Mouse (Mus musculus) small intestine, adult 2 months (tissue): ENCODE results near the gene Erp44. TPM values are rescaled to one million over a fixed set of nuclear protein-coding genes. Genes with fewer than 3 reads are reported as not detected.

Source experiments
- H3K27ac ChIP-seq: fragments of 200-500 bp; 2 replicates; pipeline ENCODE4 v1.5.1; 2012; ENCODE audit warnings: low read depth, low read length, control low read depth, inconsistent platforms; ENCODE audit not compliant: insufficient read depth
- H3K27me3 ChIP-seq: fragments of 200-500 bp; 2 replicates; pipeline ENCODE4 v1.6.1; 2012; ENCODE audit warnings: mild to moderate bottlenecking, moderate library complexity, low read length, inconsistent platforms; ENCODE audit not compliant: control insufficient read depth, insufficient read depth
- H3K36me3 ChIP-seq: fragments of 200-500 bp; 2 replicates; pipeline ENCODE4 v1.6.1; 2012; ENCODE audit warnings: mild to moderate bottlenecking, low read length, control low read depth, inconsistent platforms; ENCODE audit not compliant: control insufficient read depth, insufficient read depth
- H3K4me1 ChIP-seq: fragments of 200-500 bp; 2 replicates; pipeline ENCODE4 v1.6.1; 2012; ENCODE audit warnings: low read length, inconsistent platforms, mixed read lengths; ENCODE audit not compliant: control insufficient read depth, insufficient read depth, insufficient read length
- H3K4me3 ChIP-seq: fragments of 200-500 bp; 2 replicates; pipeline ENCODE4 v1.5.1; 2012; ENCODE audit warnings: low read depth, mild to moderate bottlenecking, control low read depth, inconsistent platforms, low read length, moderate library complexity
- CTCF ChIP-seq: fragments of 200-500 bp; IDR thresholded peaks from 2 replicates; pipeline ENCODE4 v1.5.1; 2012; ENCODE audit warnings: low read depth, mild to moderate bottlenecking, control low read depth, inconsistent platforms, low read length, moderate library complexity, mixed read lengths; ENCODE audit not compliant: insufficient replicate concordance, insufficient read length; ENCODE audit errors: extremely low read depth
- POLR2A ChIP-seq: fragments of 200-500 bp; IDR thresholded peaks from 2 replicates; pipeline ENCODE4 v1.6.1; 2012; ENCODE audit warnings: low read depth, mild to moderate bottlenecking, control low read depth, inconsistent platforms, low read length, moderate library complexity
- WGBS: fragments of 180-500 bp; shearing (Covaris S2); methylation state at CpG from one replicate; pipeline ENCODE4 v1.1.7; 2018; 5-methylcytosine and 5-hydroxymethylcytosine counted together
- polyA plus RNA-seq: library from polyadenylated mRNA; depleted of rRNA; stranded (reverse); fragments of >200 nt; gene quantifications from 2 replicates; pipeline ENCODE4 v1.2.3, GENCODE M21; 2012

The Erp44 gene
- polyA plus RNA-seq, 1 experiment: 6.9 TPM

DNA sequence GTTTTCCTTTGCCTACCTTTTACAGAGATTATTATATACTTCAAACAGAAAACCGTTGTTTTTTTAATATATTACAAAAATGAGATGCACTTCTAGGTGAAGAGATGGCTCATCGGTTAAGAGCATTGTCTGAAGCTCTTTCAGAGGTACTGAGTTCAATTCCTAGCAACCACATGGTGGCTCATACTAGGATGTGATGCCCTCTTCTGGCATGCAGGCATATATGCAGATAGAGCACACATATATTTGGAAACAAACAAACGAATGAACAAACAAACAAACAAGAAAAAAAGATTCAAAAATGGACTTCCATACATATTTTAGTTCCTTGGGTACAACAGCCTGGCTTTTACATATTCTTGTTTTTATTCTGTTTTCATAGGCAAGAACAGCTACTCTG is 81.4 kb downstream of the Erp44 start:
- no peaks in the 10 kb centered on the region for H3K4me1 ChIP-seq
- WGBS: 88% methylated on average over 3 of the region's 3 CpGs
- H3K27me3 ChIP-seq: no peaks in the 10 kb centered on the region
- no peak overlapping the region for H3K4me3 ChIP-seq
- H3K36me3 ChIP-seq: peaks cover 34% of the 10 kb centered on the region
- no peak overlapping the region for H3K27ac ChIP-seq
- TF ChIP-seq CTCF: no peak
- no peak for TF ChIP-seq POLR2A

DNA sequence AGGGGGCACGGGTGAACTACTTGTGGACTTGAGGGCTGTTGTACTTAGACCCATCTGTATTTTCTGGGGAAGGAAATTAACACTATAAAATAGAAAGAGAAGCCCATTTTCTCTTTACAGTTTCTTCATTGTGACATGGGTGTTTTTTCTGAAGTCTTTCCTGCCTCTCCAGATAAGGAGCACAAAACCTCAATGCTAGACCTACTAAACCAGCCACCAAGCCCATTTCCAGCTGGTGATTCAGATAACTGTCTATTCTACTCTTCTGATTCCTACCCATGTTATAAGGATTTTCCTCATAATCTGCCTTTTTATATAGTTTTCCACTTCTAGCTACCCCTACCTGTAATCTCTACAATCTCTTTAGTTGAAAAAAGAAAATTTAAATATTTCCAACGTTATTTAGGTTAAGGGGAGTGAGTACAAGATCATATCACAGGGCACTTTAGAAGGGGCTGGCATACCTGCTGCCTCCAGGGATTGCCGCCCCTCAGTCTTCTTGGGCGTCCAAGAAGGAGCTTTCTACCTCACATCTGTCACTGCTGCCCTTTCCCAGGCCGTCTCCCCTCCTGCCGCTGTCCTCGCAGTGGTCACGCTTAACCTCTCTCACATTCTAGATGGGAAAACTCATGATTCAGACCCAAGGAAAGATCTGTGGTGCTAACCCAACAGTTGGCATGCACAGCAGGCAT is 97.1 kb downstream of the Erp44 start:
- Histone ChIP-seq H3K4me3 (no peak overlapping the region), H3K27ac (no peak overlapping the region), H3K36me3 (peaks cover 19% of the 10 kb centered on the region), H3K4me1 (no peaks in the 10 kb centered on the region), H3K27me3 (no peaks in the 10 kb centered on the region)
- WGBS: 91% methylated on average over 8 of the region's 8 CpGs
- TF ChIP-seq CTCF (no peak), POLR2A (no peak)

DNA sequence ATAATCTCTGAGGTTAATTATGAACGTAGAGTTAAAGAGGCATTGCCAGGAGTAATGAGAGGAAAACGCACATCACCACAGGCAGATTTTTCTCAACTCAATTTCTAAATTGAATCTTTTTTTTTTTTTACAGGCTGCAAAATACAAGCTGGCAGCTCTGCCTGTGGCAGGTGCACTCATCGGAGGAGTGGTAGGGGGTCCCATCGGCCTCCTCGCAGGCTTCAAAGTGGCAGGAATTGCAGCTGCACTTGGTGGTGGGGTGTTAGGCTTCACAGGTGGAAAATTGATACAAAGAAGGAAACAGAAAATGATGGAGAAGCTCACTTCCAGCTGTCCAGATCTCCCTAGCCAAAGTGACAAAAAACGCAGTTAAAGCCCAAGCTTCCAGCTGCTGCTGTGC is 98.0 kb downstream of the Erp44 start:
- 91% methylated on average over 6 of the region's 6 CpGs for WGBS
- H3K4me3 ChIP-seq: no peak overlapping the region
- no peak overlapping the region for H3K27ac ChIP-seq
- H3K36me3 ChIP-seq: peaks cover 19% of the 10 kb centered on the region
- no peak for TF ChIP-seq CTCF
- TF ChIP-seq POLR2A: no peak
- H3K4me1 ChIP-seq: no peaks in the 10 kb centered on the region
- no peaks in the 10 kb centered on the region for H3K27me3 ChIP-seq

GRCm38 (mm10) chr4:48180922-48181321 is 98.4 kb downstream of the Erp44 start:
- TF ChIP-seq POLR2A: no peak
- no peak for TF ChIP-seq CTCF
- Histone ChIP-seq H3K36me3 (peaks cover 19% of the 10 kb centered on the region), H3K27me3 (no peaks in the 10 kb centered on the region), H3K4me3 (no peak overlapping the region), H3K27ac (no peak overlapping the region), H3K4me1 (no peaks in the 10 kb centered on the region)
- WGBS: 77% methylated on average over 2 of the region's 2 CpGs

- Histone ChIP-seq H3K4me3 (no peak overlapping the region), H3K4me1 (no peaks in the 10 kb centered on the region), H3K27ac (no peak overlapping the region), H3K36me3 (0 out of 2 replicates have a peak, but pooled peaks cover 3% of the 10 kb centered on the region), H3K27me3 (no peaks in the 10 kb centered on the region)
- TF ChIP-seq CTCF (no peak), POLR2A (no peak)
- WGBS: 86% methylated on average over 3 of the region's 3 CpGs
These were observed 103.7 kb downstream of the Erp44 start for GRCm38 (mm10) chr4:48175666-48176065.

DNA sequence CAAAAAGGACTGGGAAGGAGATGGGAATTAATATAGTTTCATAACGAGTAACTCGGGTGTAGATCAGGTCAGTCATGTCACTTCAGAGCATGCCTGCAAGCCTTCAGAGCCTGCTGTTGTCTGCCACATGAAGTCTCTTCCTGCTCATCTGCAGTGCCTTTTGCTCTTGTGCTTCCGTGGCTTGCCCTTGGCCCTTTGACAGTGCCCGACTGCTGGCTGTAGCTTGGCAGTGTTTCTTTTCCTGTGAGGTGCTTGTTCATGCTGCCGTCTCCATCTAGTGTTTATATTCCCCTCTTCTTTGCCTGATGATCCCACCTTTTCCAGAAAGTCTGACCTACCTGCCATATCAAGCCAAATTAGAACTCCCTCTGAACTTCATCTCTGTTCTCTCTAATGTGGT is 115.5 kb downstream of the Erp44 start:
- Histone ChIP-seq H3K36me3 (peaks cover 7% of the 10 kb centered on the region), H3K27ac (no peak overlapping the region), H3K27me3 (no peaks in the 10 kb centered on the region), H3K4me1 (no peaks in the 10 kb centered on the region), H3K4me3 (no peak overlapping the region)
- TF ChIP-seq CTCF (no peak), POLR2A (no peak)
- WGBS: 86% methylated on average over 5 of the region's 5 CpGs

DNA sequence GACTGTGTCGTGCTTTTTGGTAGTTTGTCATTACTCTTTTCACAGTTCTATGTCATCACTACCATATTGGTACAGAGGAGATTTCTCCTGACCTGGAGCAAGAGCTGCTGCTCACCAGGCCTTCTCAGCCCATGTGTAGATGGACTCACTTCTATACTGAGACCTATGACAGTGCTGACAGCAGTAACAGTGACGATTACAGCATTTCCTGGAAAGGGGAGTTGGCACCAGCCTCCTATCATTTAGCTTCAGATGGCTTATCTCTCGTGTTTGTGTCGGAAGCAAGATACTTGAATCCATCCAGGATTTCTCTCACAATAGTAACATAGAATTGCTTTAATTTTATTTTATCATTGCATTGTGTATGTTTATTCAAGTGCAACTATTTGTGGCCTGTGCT is 119.0 kb downstream of the Erp44 start:
- Histone ChIP-seq H3K4me1 (no peaks in the 10 kb centered on the region), H3K4me3 (no peak overlapping the region), H3K36me3 (peaks cover 2% of the 10 kb centered on the region; the same call in 1 of the 2 replicates), H3K27me3 (no peaks in the 10 kb centered on the region), H3K27ac (no peak overlapping the region)
- TF ChIP-seq POLR2A: no peak
- TF ChIP-seq CTCF: no peak
- WGBS: 69% methylated on average over 4 of the region's 4 CpGs
